Mouse (Mus musculus) cerebellum, postnatal 14 days (tissue): ENCODE results near the gene Olfr435.
"Not testable (repeated sequence)": the region's sequence is repeated elsewhere in the genome, so short reads cannot be mapped to it uniquely, and the experiment has no call there.

Experiments used
- DNase-seq, 2 experiments: peaks; one replicate each; pipeline ENCODE4 v3.0.0; 2021; ENCODE audit warnings: mixed read lengths in 2 of 2

Olfr435 gene

GRCm38 (mm10) chr6:43196781-43197180 lies at the start of gene Olfr435:
Gene Olfr435 (plus strand): TSS chr6:43197146.
- DNase-seq: no peak

- DNase-seq: peak; percentile 49 to 80
These were observed 37.4 kb upstream of the Olfr435 start for GRCm38 (mm10) chr6:43159502-43159901.

- DNase-seq: no peak
These were observed 34.0 kb upstream of the Olfr435 start, which contains the start of gene Olfr437 for GRCm38 (mm10) chr6:43162982-43163381. Gene Olfr437 (plus strand): TSS chr6:43163282.

DNA sequence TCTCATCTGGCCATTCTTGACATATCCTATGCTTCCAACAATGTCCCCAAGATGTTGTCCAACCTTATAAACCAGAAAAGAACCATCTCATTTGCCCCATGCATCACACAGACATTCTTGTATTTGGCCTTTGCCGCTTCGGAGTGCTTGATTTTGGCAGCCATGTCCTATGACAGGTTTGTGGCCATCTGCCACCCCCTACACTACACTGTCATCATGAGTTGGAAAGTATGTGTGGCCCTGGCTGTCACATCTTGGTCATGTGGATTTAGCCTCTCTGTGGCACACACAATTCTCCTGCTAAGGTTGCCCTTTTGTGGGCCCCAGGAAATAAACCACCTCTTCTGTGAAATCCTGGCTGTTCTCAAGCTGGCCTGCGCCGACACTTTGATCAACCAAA lies 29.7 kb upstream of the Olfr435 start:
- peak; percentile 69 to 80 for DNase-seq

DNA sequence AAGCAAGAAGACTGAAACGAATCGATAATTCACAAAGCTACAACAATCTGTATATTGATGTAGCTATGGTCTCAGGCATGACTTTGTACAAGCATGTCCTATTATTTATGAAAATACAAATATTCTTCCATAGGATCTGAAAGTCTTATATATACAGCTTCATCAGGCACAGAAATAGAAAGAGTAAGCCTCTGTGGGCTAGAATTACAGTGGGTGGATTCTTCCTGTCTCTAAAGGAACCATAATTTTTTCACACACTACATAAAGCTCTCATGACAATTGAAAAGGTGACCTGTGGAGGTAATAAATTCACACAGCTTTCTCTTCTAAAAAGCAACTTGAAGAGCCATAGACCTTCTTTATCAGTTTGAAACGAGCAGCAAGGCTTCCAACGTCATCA lies 25.1 kb upstream of the Olfr435 start, which contains the start of gene Olfr13:
Gene Olfr13 (plus strand): TSS at position 301 of the 400 bp plus-strand sequence.
- DNase-seq: no peak

DNA sequence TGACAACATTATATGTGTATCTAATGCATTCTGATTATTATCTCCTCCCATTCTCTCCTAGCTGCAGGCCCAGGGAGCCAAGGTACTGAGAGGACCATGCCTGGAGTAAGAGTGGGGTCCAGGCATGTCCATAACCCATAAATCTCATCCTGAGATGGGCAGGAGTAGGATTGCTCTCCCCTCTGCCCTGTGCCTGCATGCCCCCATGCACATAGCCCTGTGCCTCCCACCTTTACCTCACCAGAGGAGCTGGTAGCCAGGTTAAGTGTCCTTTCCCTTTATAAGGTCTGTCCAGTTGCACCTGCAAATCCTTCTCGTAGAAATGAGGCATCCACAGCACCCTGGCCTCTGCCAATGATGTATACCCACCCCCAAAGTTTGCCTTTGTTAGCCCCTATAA lies 18.8 kb upstream of the Olfr435 start:
- no peak for DNase-seq

DNA sequence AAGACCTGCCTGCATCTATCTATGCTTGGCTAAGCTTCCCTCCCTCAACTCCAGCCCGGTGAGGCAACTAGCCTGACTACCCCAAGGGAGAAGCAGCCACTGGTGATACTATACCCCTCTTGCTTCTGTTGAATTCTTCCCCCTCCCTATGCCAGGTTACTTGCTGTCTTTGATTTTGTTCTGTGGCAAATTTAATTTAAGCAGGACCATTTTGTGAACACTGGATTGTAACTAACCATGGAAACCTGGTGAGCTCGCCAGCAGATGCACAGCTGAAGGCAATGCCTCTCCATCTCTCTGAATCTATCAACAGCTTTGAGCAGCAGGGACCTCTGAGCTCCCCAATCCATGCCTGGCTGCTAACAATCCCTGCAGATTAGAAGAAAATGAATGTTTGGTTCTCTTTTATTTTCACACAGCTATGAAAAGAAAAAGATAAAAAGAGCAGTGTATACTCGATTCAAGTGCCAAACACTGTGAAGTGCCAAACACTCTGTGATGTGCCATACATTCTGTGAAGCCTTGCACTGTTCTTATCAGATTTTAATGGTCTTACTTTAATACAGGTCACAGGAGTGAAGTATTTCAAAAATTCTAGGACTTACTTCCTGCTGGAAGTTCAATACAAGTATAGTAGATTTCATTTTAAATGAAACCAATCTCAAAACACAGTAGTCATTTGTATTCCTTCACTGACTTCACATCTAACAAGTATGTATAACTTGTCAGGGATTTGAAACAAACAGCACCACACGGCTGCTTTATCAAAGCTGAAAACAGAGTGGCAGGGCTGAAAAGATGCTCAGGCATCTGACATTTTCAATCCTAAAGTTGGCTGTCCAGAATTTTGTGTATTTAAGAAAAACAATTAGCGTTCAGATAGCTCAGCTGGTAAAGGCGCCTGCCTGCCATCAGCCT lies 18.1 kb upstream of the Olfr435 start:
- DNase-seq: no peak

DNA sequence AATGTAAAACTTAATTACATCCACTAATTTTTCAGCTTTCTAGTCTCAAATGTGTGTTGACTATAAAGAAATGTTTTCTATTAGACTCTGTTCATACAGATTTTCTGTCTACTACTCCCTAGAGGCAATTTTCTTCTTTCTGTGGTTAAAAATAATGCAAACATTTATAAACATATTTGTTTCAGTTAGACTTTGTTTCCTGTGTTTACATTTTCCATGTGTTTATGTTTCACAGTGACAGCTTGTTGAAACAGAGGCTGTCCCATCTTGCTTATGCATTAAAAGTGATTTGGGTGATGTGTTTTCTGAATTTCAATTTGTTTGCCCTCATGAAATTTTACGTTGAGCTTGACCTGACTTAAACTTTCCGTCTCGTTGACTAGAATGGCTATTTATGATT lies 6.0 kb upstream of the Olfr435 start:
- no peak for DNase-seq

- DNase-seq: no peak
These were observed 1.1 kb downstream of the Olfr435 start for GRCm38 (mm10) chr6:43198094-43198493.

DNA sequence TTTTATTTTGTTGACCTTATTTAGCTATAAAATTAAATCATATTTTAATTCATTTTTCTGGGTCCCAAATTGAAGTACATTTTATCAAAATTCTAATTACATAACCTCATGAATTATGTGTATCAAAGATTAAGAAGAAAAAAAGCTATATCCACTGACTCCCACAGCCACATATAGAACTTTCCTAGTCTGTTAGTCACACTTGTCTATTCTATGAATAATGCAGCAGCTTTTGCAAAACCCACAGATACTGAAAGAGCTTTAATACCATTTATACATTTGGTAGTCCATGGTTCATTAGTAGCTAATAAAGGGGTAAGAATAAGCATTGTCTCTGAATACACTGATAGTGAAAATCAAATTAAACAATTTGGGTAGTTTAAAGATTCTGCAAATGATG lies 5.8 kb downstream of the Olfr435 start:
- DNase-seq: no peak

DNA sequence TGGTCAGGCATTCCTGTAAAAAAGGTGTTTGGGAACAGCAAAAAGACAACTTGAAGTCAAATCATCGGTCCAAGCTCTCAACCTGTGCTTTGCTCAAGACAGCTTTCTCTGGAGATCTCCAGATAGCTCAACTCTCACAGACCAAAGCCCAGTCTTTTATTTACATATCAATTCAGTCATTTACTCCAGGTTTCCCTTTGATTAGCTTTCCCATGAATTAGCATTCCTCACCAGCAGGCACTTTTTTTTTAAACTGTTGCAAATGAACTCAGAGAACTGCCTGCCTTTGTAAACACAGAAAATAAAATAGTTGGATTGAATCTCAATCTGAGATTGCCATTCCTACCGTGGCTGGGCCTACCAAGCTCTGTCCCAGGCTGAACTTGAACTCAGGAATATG lies 8.4 kb downstream of the Olfr435 start:
- no peak for DNase-seq

- not testable (repeated sequence) for DNase-seq
These were observed 15.9 kb downstream of the Olfr435 start, which contains the start of gene Olfr434 for GRCm38 (mm10) chr6:43212873-43213272. Gene Olfr434 (plus strand): TSS chr6:43213021.

DNA sequence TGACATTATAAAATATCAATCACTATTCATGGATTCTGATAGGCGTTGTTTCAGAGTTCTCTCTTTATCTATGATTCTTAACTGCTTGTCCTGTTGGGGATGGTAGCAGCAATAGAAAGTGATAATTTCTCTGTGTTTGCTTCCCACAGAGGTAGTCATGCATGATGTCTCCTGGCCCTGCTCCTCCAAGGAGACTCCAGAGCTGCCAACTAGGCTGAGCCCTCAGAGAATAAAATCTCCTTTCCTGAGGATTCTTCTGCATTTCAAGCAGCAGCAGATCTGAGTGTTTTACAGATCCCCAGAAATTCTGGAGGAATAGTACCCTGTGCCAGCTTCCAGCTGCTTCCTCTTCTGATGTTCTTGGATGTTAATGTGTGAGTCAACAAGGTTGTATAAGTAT lies 34.3 kb downstream of the Olfr435 start, which contains the start of gene Olfr47:
Gene Olfr47 (plus strand): TSS at position 275 of the 400 bp plus-strand sequence.
- DNase-seq: not testable (repeated sequence)

DNA sequence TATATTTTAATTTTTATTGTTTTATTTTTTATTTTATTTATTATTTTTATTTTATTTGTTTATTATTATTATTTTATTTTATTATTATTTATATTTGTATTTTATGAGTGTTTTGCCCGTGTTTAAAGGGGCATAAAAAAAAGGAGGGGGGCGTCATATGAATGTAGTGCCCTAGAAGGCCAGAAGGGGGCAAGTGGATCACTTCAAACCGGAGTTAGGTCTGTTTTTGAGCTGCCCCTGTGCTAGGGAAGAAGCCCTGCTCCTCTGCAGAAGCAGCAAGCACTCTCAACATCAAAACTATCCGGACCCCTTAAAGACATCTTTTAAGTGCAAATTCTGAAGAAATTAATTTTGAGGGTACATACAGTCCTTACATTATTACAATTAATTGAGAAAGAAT lies 45.1 kb downstream of the Olfr435 start:
- DNase-seq: peak; percentile 39 to 56

DNA sequence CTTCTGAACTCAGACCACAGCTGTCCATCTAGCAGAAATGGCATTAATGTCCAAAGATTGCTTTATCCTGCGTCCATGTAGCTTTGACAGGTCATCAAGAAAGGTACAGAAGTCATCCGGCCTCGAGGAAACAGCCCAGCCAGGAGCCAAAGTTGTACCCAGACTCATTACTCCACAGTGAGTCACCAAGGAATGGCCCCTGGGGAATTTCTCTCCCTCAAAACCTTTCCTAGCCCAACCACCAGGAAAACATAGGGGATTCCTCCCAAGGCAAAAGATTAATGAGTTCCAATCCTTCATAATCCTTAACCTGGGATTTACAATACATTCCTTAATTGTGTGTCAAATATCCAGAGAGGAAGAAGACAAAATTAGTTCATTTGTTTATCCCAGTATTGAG lies 50.5 kb downstream of the Olfr435 start:
- DNase-seq: no peak

GRCm38 (mm10) chr6:43252994-43253393 lies 56.0 kb downstream of the Olfr435 start:
- DNase-seq: no peak
